Mouse (Mus musculus) E14TG2a.4 (cell line): Measurements from ENCODE around the gene Ankrd33.

Experiments used
- CTCF ChIP-seq: conservative IDR thresholded peaks from 2 replicates; pipeline ENCODE4 v1.5.1; 2014; ENCODE audit warnings: low read length
- NANOG ChIP-seq: IDR thresholded peaks from 2 replicates; pipeline ENCODE4 v1.6.1; 2014; ENCODE audit warnings: borderline replicate concordance, low read length, mixed read lengths

GRCm38 (mm10) chr15:101105496-101105994 lies 10.0 kb upstream of the Ankrd33 start:
- TF ChIP-seq CTCF: peak; percentile 80
- no peak for TF ChIP-seq NANOG
